Comparison of ENCODE assay signal across 8 mouse cellular contexts in genomic region chr9:44078955-44079756, GRCm38 (mm10). TPM values are rescaled to one million over a fixed set of nuclear protein-coding genes. Genes with fewer than 3 reads are reported as not detected.
DNase-seq lines count a peak whose midpoint lies in the region; ATAC-seq lines count a peak whose summit lies in the region.

No protein-coding gene starts in this region.

- DNase-seq in liver: peak; percentile 27
- DNase-seq in cerebellum, postnatal 25 days: peak; percentile 94 to 95
- peak; percentile 88 for DNase-seq in lung, postnatal 10 days
- peak; percentile 99 for DNase-seq in skeletal muscle tissue, adult 2 months (ENCODE audit: low read depth, low spot score)
- DNase-seq in thymus, postnatal 14 days: no peak

- no peaks in the 10 kb centered on the region for H3K9me3 ChIP-seq in liver, embryonic 12.5 days (replicated peaks)
- H3K9me3 ChIP-seq in heart, embryonic 12.5 days (replicated peaks): no peaks in the 10 kb centered on the region
- H3K9me3 ChIP-seq in kidney, embryonic 16.5 days (ENCODE audit: low read length): no peaks in the 10 kb centered on the region

- 43% methylated on average over 16 of the region's 16 CpGs for WGBS in liver, embryonic 12.5 days (ENCODE audit: insufficient replicate concordance)
- 18% methylated on average over 15 of the region's 16 CpGs for WGBS in heart, embryonic 12.5 days
- WGBS in kidney, embryonic 16.5 days: 29% methylated on average over 16 of the region's 16 CpGs

- H3K27ac ChIP-seq in liver, embryonic 12.5 days: no peak overlapping the region
- peak overlapping the region; percentile 81 for H3K27ac ChIP-seq in heart, embryonic 12.5 days (ENCODE audit: poor library complexity, severe bottlenecking)
- H3K27ac ChIP-seq in kidney, embryonic 16.5 days (ENCODE audit: low read length): peak overlapping the region; percentile 88

- H3K4me1 ChIP-seq in liver, embryonic 12.5 days: peaks cover 19% of the 10 kb centered on the region
- H3K4me1 ChIP-seq in heart, embryonic 12.5 days (replicated peaks): peaks cover 88% of the 10 kb centered on the region
- peaks cover 61% of the 10 kb centered on the region for H3K4me1 ChIP-seq in kidney, embryonic 16.5 days (ENCODE audit: insufficient read depth, low read length)

- ATAC-seq in liver, embryonic 12.5 days: no peak
- peak; percentile 76 for ATAC-seq in heart, embryonic 12.5 days (ENCODE audit: insufficient number of reproducible peaks, low FRiP score)
- ATAC-seq in kidney, embryonic 16.5 days (ENCODE audit: low FRiP score, low TSS enrichment): peak; percentile 77

- H3K4me2 ChIP-seq in liver, embryonic 12.5 days: no peak overlapping the region
- H3K4me2 ChIP-seq in heart, embryonic 12.5 days: peak overlapping the region; percentile 44
- H3K4me2 ChIP-seq in kidney, embryonic 16.5 days (replicated peaks; ENCODE audit: low read depth, low read length): peak overlapping the region; percentile 16; the same call in 1 of the 2 replicates

- H3K27me3 ChIP-seq in liver, embryonic 12.5 days (replicated peaks): peaks cover 65% of the 10 kb centered on the region
- H3K27me3 ChIP-seq in heart, embryonic 12.5 days (replicated peaks): no peaks in the 10 kb centered on the region
- H3K27me3 ChIP-seq in kidney, embryonic 16.5 days (ENCODE audit: insufficient read depth, low read length): 0 out of 2 replicates have a peak, but pooled peaks cover 3% of the 10 kb centered on the region

- no peaks in the 10 kb centered on the region for H3K36me3 ChIP-seq in liver, embryonic 12.5 days
- H3K36me3 ChIP-seq in heart, embryonic 12.5 days: peaks cover 14% of the 10 kb centered on the region
- H3K36me3 ChIP-seq in kidney, embryonic 16.5 days (ENCODE audit: insufficient read depth, low read length): no peaks in the 10 kb centered on the region

- H3K4me3 ChIP-seq in liver, embryonic 12.5 days: no peak overlapping the region
- no peak overlapping the region for H3K4me3 ChIP-seq in heart, embryonic 12.5 days
- H3K4me3 ChIP-seq in kidney, embryonic 16.5 days (ENCODE audit: low read length): no peak overlapping the region

- no peak overlapping the region for H3K9ac ChIP-seq in liver, embryonic 12.5 days
- H3K9ac ChIP-seq in heart, embryonic 12.5 days: peak overlapping the region; percentile 0; the same call in 1 of the 2 replicates
- peak overlapping the region; percentile 24; the same call in 1 of the 2 replicates for H3K9ac ChIP-seq in kidney, embryonic 16.5 days (replicated peaks; ENCODE audit: low read length)

RNA-seq across cellular contexts. Expression of gene Usp2, which starts 12.3 kb away (rescaled TPM):
- 1.8 and 3.9 TPM in 2 replicates for polyA plus RNA-seq in liver, embryonic 12.5 days (2016; fragmentation: Nextera tagmentation; extraction: Ambion mirVana)
- 51.7 and 62.5 TPM in 2 replicates for polyA plus RNA-seq in heart, embryonic 12.5 days (2016; fragmentation: Nextera tagmentation; extraction: Ambion mirVana)
- polyA plus RNA-seq in kidney, embryonic 16.5 days (2015; fragmentation: Nextera tagmentation; extraction: Ambion mirVana): 53.9 and 57.7 TPM in 2 replicates

RNA-seq across cellular contexts. Expression of gene Mfrp, which starts 22.4 kb away (rescaled TPM):
- 0.11 TPM in 1 of 2 replicates, not detected in the other for polyA plus RNA-seq in liver, embryonic 12.5 days (2016; fragmentation: Nextera tagmentation; extraction: Ambion mirVana)
- polyA plus RNA-seq in heart, embryonic 12.5 days (2016; fragmentation: Nextera tagmentation; extraction: Ambion mirVana): not detected in 2 replicates
- polyA plus RNA-seq in kidney, embryonic 16.5 days (2015; fragmentation: Nextera tagmentation; extraction: Ambion mirVana): 0.10 and 0.25 TPM in 2 replicates

RNA-seq across cellular contexts. Expression of gene C1qtnf5, which starts 27.9 kb away (rescaled TPM):
- polyA plus RNA-seq in liver, embryonic 12.5 days (2016; fragmentation: Nextera tagmentation; extraction: Ambion mirVana): 0.23 and 0.28 TPM in 2 replicates
- polyA plus RNA-seq in heart, embryonic 12.5 days (2016; fragmentation: Nextera tagmentation; extraction: Ambion mirVana): 0.67 and 1.1 TPM in 2 replicates
- 4.7 and 5.7 TPM in 2 replicates for polyA plus RNA-seq in kidney, embryonic 16.5 days (2015; fragmentation: Nextera tagmentation; extraction: Ambion mirVana)

RNA-seq across cellular contexts. Expression of gene Gm49380, which starts 34.1 kb away (rescaled TPM):
- polyA plus RNA-seq in liver, embryonic 12.5 days (2016; fragmentation: Nextera tagmentation; extraction: Ambion mirVana): not detected in 2 replicates
- 0.20 TPM in 1 of 2 replicates, not detected in the other for polyA plus RNA-seq in heart, embryonic 12.5 days (2016; fragmentation: Nextera tagmentation; extraction: Ambion mirVana)
- polyA plus RNA-seq in kidney, embryonic 16.5 days (2015; fragmentation: Nextera tagmentation; extraction: Ambion mirVana): 0.22 and 0.25 TPM in 2 replicates

RNA-seq across cellular contexts. Expression of gene Rnf26, which starts 34.2 kb away (rescaled TPM):
- 57.6 and 58.7 TPM in 2 replicates for polyA plus RNA-seq in liver, embryonic 12.5 days (2016; fragmentation: Nextera tagmentation; extraction: Ambion mirVana)
- 48.4 and 51.3 TPM in 2 replicates for polyA plus RNA-seq in heart, embryonic 12.5 days (2016; fragmentation: Nextera tagmentation; extraction: Ambion mirVana)
- polyA plus RNA-seq in kidney, embryonic 16.5 days (2015; fragmentation: Nextera tagmentation; extraction: Ambion mirVana): 75.0 and 87.0 TPM in 2 replicates

Comparison
In these comparisons a context has a peak if more than half of its experiments do, and no peak if none do; other contexts are left out.
1. RNA of gene Usp2, which starts 12.3 kb away (polyA plus RNA-seq): 53.9 to 57.7 TPM in kidney, embryonic 16.5 days and 51.7 to 62.5 TPM in heart, embryonic 12.5 days; 1.8 to 3.9 TPM in liver, embryonic 12.5 days; every median in the first group is over 10 times any median in the second.